Mouse (Mus musculus): ENCODE measurements around the gene Lrrc36. TPM values are rescaled to one million over a fixed set of nuclear protein-coding genes. Genes with fewer than 3 reads are reported as not detected.

The Lrrc36 gene
- total and polyA plus RNA-seq, 3 experiments: 0.19 to 0.34 (median 0.26) TPM

- no peaks in the 10 kb centered on the region for H3K27me3 ChIP-seq (replicated peaks)
- H3K4me2 ChIP-seq (ENCODE audit: insufficient read depth, low read depth, poor library complexity, severe bottlenecking): no peak overlapping the region
- dilution Hi-C loops (cut with MboI; ENCODE audit: extremely low pct_ligation_motif_present, extremely low pct_unique_long_range_greater_than_20kb, low sequenced_read_pairs): no loop called here
Measured at GRCm38 (mm10) chr8:105372473-105372872, 40.9 kb upstream of the Lrrc36 start.

GRCm38 (mm10) chr8:105373032-105373431, 40.3 kb upstream of the Lrrc36 start, which contains the start of gene Plekhg4:
Gene Plekhg4, plus strand, starts transcription at chr8:105373274.
- no peak for DNase-seq (ENCODE audit: extremely low read depth)

More at GRCm38 (mm10) chr8:105372473-105372872, 40.9 kb upstream of the Lrrc36 start:
- no peak for DNase-seq (ENCODE audit: extremely low read depth)
- peaks cover 7% of the 10 kb centered on the region for H3K9me3 ChIP-seq (replicated peaks; ENCODE audit: low read length)
- in situ Hi-C loops (cut with MboI; ENCODE audit: low pct_ligation_motif_present, low pct_unique_long_range_greater_than_20kb, low sequenced_read_pairs): no loop called here
- H3K4me3 ChIP-seq (replicated peaks in 1 of 3; ENCODE audit: low read depth in 2 of 3, low read length in 2 of 3, poor library complexity in 1 of 3): no peak overlapping the region
- H3K27ac ChIP-seq (ENCODE audit: insufficient read depth, low read depth): no peak overlapping the region
- no peaks in the 10 kb centered on the region for H3K4me1 ChIP-seq (ENCODE audit: control insufficient read depth in 1 of 2, insufficient read depth in 2 of 2)
- H3K9ac ChIP-seq (ENCODE audit: insufficient read depth, low read depth): no peak overlapping the region
- peaks cover under 1 to 8% of the 10 kb centered on the region in 2 experiments for H3K36me3 ChIP-seq (replicated peaks in 1 of 2; ENCODE audit: control insufficient read depth in 1 of 2, insufficient read depth in 1 of 2, low read length in 1 of 2)
- H3K79me2 ChIP-seq (replicated peaks; ENCODE audit: control insufficient read depth, extremely low read depth, insufficient read depth, poor library complexity, severe bottlenecking): no peaks in the 10 kb centered on the region
- no peak for TF ChIP-seq CHD1 (IDR thresholded peaks at IDR 0.05; ENCODE audit: low read depth, low read length)
- no peak for TF ChIP-seq EP300 (IDR thresholded peaks at IDR 0.05; ENCODE audit: low read length)
- TF ChIP-seq ETS1 (conservative IDR thresholded peaks at IDR 0.05; ENCODE audit: low read depth, low read length): no peak
- no peak for TF ChIP-seq NRF1 (IDR thresholded peaks at IDR 0.05; ENCODE audit: low read depth, low read length)
- no peak for TF ChIP-seq NELFE (IDR thresholded peaks at IDR 0.05; ENCODE audit: low read depth, low read length)
- TF ChIP-seq MAX (IDR thresholded peaks at IDR 0.05; ENCODE audit: low read length): no peak
- no peak for TF ChIP-seq CTCF (conservative IDR thresholded peaks at IDR 0.05 in 1 of 2, IDR thresholded peaks at IDR 0.05 in 1 of 2; ENCODE audit: low read depth in 2 of 2, low read length in 2 of 2)
- TF ChIP-seq ZMIZ1 (IDR thresholded peaks at IDR 0.05; ENCODE audit: low read depth, low read length): no peak
- no peak for TF ChIP-seq MAFK (IDR thresholded peaks at IDR 0.05; ENCODE audit: insufficient replicate concordance, low read length)
- no peak for TF ChIP-seq TBP (conservative IDR thresholded peaks at IDR 0.05; ENCODE audit: low read depth, low read length)
- TF ChIP-seq GABPA (IDR thresholded peaks at IDR 0.05; ENCODE audit: insufficient replicate concordance, low read depth, low read length): no peak
- no peak for TF ChIP-seq USF2 (conservative IDR thresholded peaks at IDR 0.05; ENCODE audit: low read depth, low read length)
- TF ChIP-seq JUN (IDR thresholded peaks at IDR 0.05; ENCODE audit: insufficient read depth, low read depth, low read length): no peak
- no peak for TF ChIP-seq SIN3A (IDR thresholded peaks at IDR 0.05; ENCODE audit: low read length)

More at GRCm38 (mm10) chr8:105373032-105373431, 40.3 kb upstream of the Lrrc36 start, which contains the start of gene Plekhg4:
- Histone ChIP-seq H3K9ac (ENCODE audit: insufficient read depth, low read depth) (no peak within 1 kb of the TSS), H3K9me3 (replicated peaks; ENCODE audit: low read length) (peaks cover 7% of the 10 kb centered on the region), H3K27ac (ENCODE audit: insufficient read depth, low read depth) (no peak within 1 kb of the TSS), H3K36me3 (replicated peaks in 1 of 2; ENCODE audit: control insufficient read depth in 1 of 2, insufficient read depth in 1 of 2, low read length in 1 of 2) (peaks cover 0 to 3% of the 10 kb centered on the region in 2 experiments), H3K27me3 (replicated peaks) (no peaks in the 10 kb centered on the region), H3K4me3 (replicated peaks in 1 of 3; ENCODE audit: low read depth in 2 of 3, low read length in 2 of 3, poor library complexity in 1 of 3) (no peak within 1 kb of the TSS), H3K4me1 (ENCODE audit: control insufficient read depth in 1 of 2, insufficient read depth in 2 of 2) (no peaks in the 10 kb centered on the region), H3K79me2 (replicated peaks; ENCODE audit: control insufficient read depth, extremely low read depth, insufficient read depth, poor library complexity, severe bottlenecking) (no peaks in the 10 kb centered on the region), H3K4me2 (ENCODE audit: insufficient read depth, low read depth, poor library complexity, severe bottlenecking) (no peak within 1 kb of the TSS)
- dilution Hi-C loops (cut with MboI; ENCODE audit: extremely low pct_ligation_motif_present, extremely low pct_unique_long_range_greater_than_20kb, low sequenced_read_pairs) (no loop called here), in situ Hi-C loops (cut with MboI; ENCODE audit: low pct_ligation_motif_present, low pct_unique_long_range_greater_than_20kb, low sequenced_read_pairs) (no loop called here)
- no peak for TF ChIP-seq MAX (IDR thresholded peaks at IDR 0.05; ENCODE audit: low read length)
- no peak for TF ChIP-seq ZKSCAN1 (IDR thresholded peaks at IDR 0.05; ENCODE audit: borderline replicate concordance, low read depth, low read length)
- TF ChIP-seq NRF1 (IDR thresholded peaks at IDR 0.05; ENCODE audit: low read depth, low read length): no peak
- TF ChIP-seq CHD2 (IDR thresholded peaks at IDR 0.05; ENCODE audit: low read length): no peak
- no peak for TF ChIP-seq UBTF (IDR thresholded peaks at IDR 0.05; ENCODE audit: low read depth, low read length)
- no peak for TF ChIP-seq CTCF (conservative IDR thresholded peaks at IDR 0.05 in 1 of 2, IDR thresholded peaks at IDR 0.05 in 1 of 2; ENCODE audit: low read depth in 2 of 2, low read length in 2 of 2)
- no peak for TF ChIP-seq RAD21 (IDR thresholded peaks at IDR 0.05; ENCODE audit: low read depth, low read length)
- no peak for TF ChIP-seq JUN (IDR thresholded peaks at IDR 0.05; ENCODE audit: insufficient read depth, low read depth, low read length)
- no peak for TF ChIP-seq E2F4 (IDR thresholded peaks at IDR 0.05; ENCODE audit: insufficient replicate concordance, low read depth, low read length)
- TF ChIP-seq KAT2A (IDR thresholded peaks at IDR 0.05; ENCODE audit: insufficient replicate concordance, low read length): no peak
- no peak for TF ChIP-seq CHD1 (IDR thresholded peaks at IDR 0.05; ENCODE audit: low read depth, low read length)
- TF ChIP-seq MAFK (IDR thresholded peaks at IDR 0.05; ENCODE audit: insufficient replicate concordance, low read length): no peak
- TF ChIP-seq MAZ (IDR thresholded peaks at IDR 0.05; ENCODE audit: low read depth, low read length): no peak
